22 mouse cellular contexts compared by ENCODE assay signal in genomic region chr3:85397816-85398482, GRCm38 (mm10).
DNase-seq lines count a peak whose midpoint lies in the region; ATAC-seq lines count a peak whose summit lies in the region.
"Had no signal": no experiment of that assay in that cellular context is flagged by ENCODE, and none has a peak within 500 bp of the region (broad histone marks: within the 10 kb centered on the region; RNA-seq: fewer than 3 reads in every experiment).

No protein-coding gene starts in this region.

- no peak overlapping the region for H3K4me2 ChIP-seq in intestine, embryonic 14.5 days (ENCODE audit: low read length)
- H3K4me2 ChIP-seq in intestine, embryonic 15.5 days (replicated peaks) = no peak overlapping the region
- H3K4me2 ChIP-seq: forebrain, embryonic 13.5 days; heart, embryonic 13.5 days; hindbrain, embryonic 14.5 days had no signal

- H3K9me3 ChIP-seq in intestine, embryonic 14.5 days (ENCODE audit: control insufficient read depth, low read length) = peaks cover 9% of the 10 kb centered on the region
- H3K9me3 ChIP-seq in intestine, embryonic 15.5 days = no peaks in the 10 kb centered on the region

- H3K27me3 ChIP-seq in intestine, embryonic 14.5 days (replicated peaks; ENCODE audit: control insufficient read depth, insufficient read depth, low read length) = no peaks in the 10 kb centered on the region
- no peaks in the 10 kb centered on the region for H3K27me3 ChIP-seq in intestine, embryonic 15.5 days (replicated peaks)
- H3K27me3 ChIP-seq: forebrain, embryonic 13.5 days; heart, embryonic 13.5 days had no signal

- no peak overlapping the region for H3K27ac ChIP-seq in intestine, embryonic 14.5 days (ENCODE audit: low read depth)
- H3K27ac ChIP-seq in intestine, embryonic 15.5 days = no peak overlapping the region
- H3K27ac ChIP-seq: forebrain, embryonic 10.5 days; forebrain, embryonic 13.5 days; heart, embryonic 13.5 days; hindbrain, embryonic 14.5 days; hindbrain, postnatal 0 days had no signal

- H3K4me3 ChIP-seq in intestine, embryonic 14.5 days (ENCODE audit: low read depth, low read length) = no peak overlapping the region
- no peak overlapping the region for H3K4me3 ChIP-seq in intestine, embryonic 15.5 days (replicated peaks)
- H3K4me3 ChIP-seq: forebrain, embryonic 10.5 days; forebrain, embryonic 13.5 days; heart, embryonic 13.5 days had no signal

- no peak overlapping the region for H3K9ac ChIP-seq in intestine, embryonic 14.5 days (ENCODE audit: low read length)
- no peak overlapping the region for H3K9ac ChIP-seq in intestine, embryonic 15.5 days
- H3K9ac ChIP-seq: forebrain, embryonic 13.5 days; heart, embryonic 13.5 days; hindbrain, embryonic 14.5 days had no signal

- H3K4me1 ChIP-seq in intestine, embryonic 14.5 days (replicated peaks; ENCODE audit: control insufficient read depth, insufficient read depth, low read length) = no peaks in the 10 kb centered on the region
- no peaks in the 10 kb centered on the region for H3K4me1 ChIP-seq in intestine, embryonic 15.5 days (replicated peaks)
- H3K4me1 ChIP-seq: forebrain, embryonic 13.5 days; heart, embryonic 13.5 days had no signal

- no peaks in the 10 kb centered on the region for H3K36me3 ChIP-seq in intestine, embryonic 14.5 days (ENCODE audit: control insufficient read depth, insufficient read depth, low read length)
- no peaks in the 10 kb centered on the region for H3K36me3 ChIP-seq in intestine, embryonic 15.5 days
- H3K36me3 ChIP-seq: forebrain, embryonic 10.5 days; heart, embryonic 13.5 days had no signal

- no peak for ATAC-seq in intestine, embryonic 14.5 days (replicated peaks; ENCODE audit: low FRiP score, low TSS enrichment, low read depth)
- no peak for ATAC-seq in intestine, embryonic 15.5 days
- ATAC-seq: CD4-positive, CD25-positive, alpha-beta regulatory T cell, adult 4 months; forebrain, embryonic 13.5 days; forebrain, embryonic 16.5 days; hindbrain, postnatal 0 days; inflammation-experienced regulatory T-cells, adult 6 months had no signal

- peak; percentile 59 for DNase-seq in cerebellum, adult 9-11 months
- no peak for DNase-seq in cerebellum, postnatal 4 days (ENCODE audit: low spot score in 2 of 2)
- DNase-seq in intestine, embryonic 14.5 days (ENCODE audit: low spot score) = peak; percentile 31
- peak; percentile 44 for DNase-seq in ZHBTc4 (ENCODE audit: low read depth, low spot score)
- no peak for DNase-seq in spleen, postnatal 4 days (ENCODE audit: low spot score in 2 of 2)
- DNase-seq: adrenal gland, adult 2 months; adrenal gland, postnatal 14 days; gastrocnemius, postnatal 14 days; heart, adult 18-20 months; heart, postnatal 14 days; heart, postnatal 4 days; kidney, adult 11 months; kidney, adult 8-10 months had no signal

Comparison
In these comparisons a context has a peak if more than half of its experiments do, and no peak if none do; other contexts are left out.
1. DNase-seq: peak in cerebellum, adult 9-11 months (single experiment), intestine, embryonic 14.5 days (single experiment) and ZHBTc4 (single experiment); none in cerebellum, postnatal 4 days (0 of 2) and spleen, postnatal 4 days (0 of 2).